Mouse (Mus musculus) midbrain, postnatal 0 days (tissue): ENCODE measurements around the gene Fam122c. TPM values are rescaled to one million over a fixed set of nuclear protein-coding genes. Genes with fewer than 3 reads are reported as not detected.

Source experiments
- ATAC-seq: fragments of 200-750 bp; cut with Nextera tagmentation; 2 replicates; pipeline ENCODE4 v1.8.0; 2017; ENCODE audit warnings: moderate number of reproducible peaks, mild to moderate bottlenecking, moderate TSS enrichment, moderate library complexity; ENCODE audit not compliant: low FRiP score
- DNase-seq: peaks from one replicate; pipeline ENCODE4 v3.0.0-alpha.2; 2015; ENCODE audit warnings: low spot score
- H3K27ac ChIP-seq: fragments of 300-500 bp; sonication (generic); 2 replicates; pipeline ENCODE4 v1.5.1; 2014; ENCODE audit warnings: low read depth, mild to moderate bottlenecking, low read length, mixed read lengths
- H3K27me3 ChIP-seq: fragments of 300-500 bp; sonication (generic); 2 replicates; pipeline ENCODE4 v1.6.1; 2014; ENCODE audit warnings: low read length, control low read depth, mixed read lengths; ENCODE audit not compliant: insufficient read depth
- H3K36me3 ChIP-seq: fragments of 300-500 bp; sonication (generic); 2 replicates; pipeline ENCODE4 v1.6.1; 2014; ENCODE audit warnings: low read length, control low read depth, mixed read lengths; ENCODE audit not compliant: insufficient read depth
- H3K4me1 ChIP-seq: fragments of 300-500 bp; sonication (generic); 2 replicates; pipeline ENCODE4 v1.6.1; 2014; ENCODE audit warnings: mild to moderate bottlenecking, control low read depth, antibody characterized with exemption, low read length, mixed read lengths; ENCODE audit not compliant: insufficient read depth
- H3K4me2 ChIP-seq: fragments of 300-500 bp; sonication (generic); 2 replicates; pipeline ENCODE4 v1.6.1; 2014; ENCODE audit warnings: low read depth, mild to moderate bottlenecking, low read length, mixed read lengths; ENCODE audit not compliant: poor library complexity, severe bottlenecking
- H3K4me3 ChIP-seq: fragments of 300-500 bp; sonication (generic); 2 replicates; pipeline ENCODE4 v1.5.1; 2014; ENCODE audit warnings: low read depth, mild to moderate bottlenecking, low read length, moderate library complexity
- H3K9ac ChIP-seq: fragments of 300-500 bp; sonication (generic); replicated peaks from 2 replicates; pipeline ENCODE4 v1.6.1; 2014; ENCODE audit warnings: mild to moderate bottlenecking, low read length, moderate library complexity, mixed read lengths; ENCODE audit not compliant: poor library complexity, severe bottlenecking
- H3K9me3 ChIP-seq: fragments of 300-500 bp; sonication (generic); 2 replicates; pipeline ENCODE4 v1.6.1; 2016; ENCODE audit warnings: low read length, control low read depth
- CTCF ChIP-seq: IDR thresholded peaks from 2 replicates; pipeline ENCODE4 v1.5.1; 2016; ENCODE audit warnings: antibody characterized with exemption, mild to moderate bottlenecking
- WGBS: fragments of 180-500 bp; shearing (Covaris S2); extraction: QIAGEN DNeasy Blood & Tissue Kit; methylation state at CpG from one replicate; pipeline ENCODE4 v1.1.7; 2014; 5-methylcytosine and 5-hydroxymethylcytosine counted together
- polyA plus RNA-seq: library from polyadenylated mRNA; unstranded; fragments of >200 nt; fragmentation: Nextera tagmentation; extraction: Ambion mirVana; gene quantifications from 2 replicates; pipeline ENCODE4 v1.2.1, GENCODE M21; 2015
- total RNA-seq: library from RNA; depleted of rRNA; stranded (reverse); fragments of >200 nt; gene quantifications from 2 replicates; pipeline ENCODE4 v1.2.3, GENCODE M21; 2014; rRNA removed

The Fam122c gene
- total and polyA plus RNA-seq, 2 experiments from 2014 or later, result not detected

DNA sequence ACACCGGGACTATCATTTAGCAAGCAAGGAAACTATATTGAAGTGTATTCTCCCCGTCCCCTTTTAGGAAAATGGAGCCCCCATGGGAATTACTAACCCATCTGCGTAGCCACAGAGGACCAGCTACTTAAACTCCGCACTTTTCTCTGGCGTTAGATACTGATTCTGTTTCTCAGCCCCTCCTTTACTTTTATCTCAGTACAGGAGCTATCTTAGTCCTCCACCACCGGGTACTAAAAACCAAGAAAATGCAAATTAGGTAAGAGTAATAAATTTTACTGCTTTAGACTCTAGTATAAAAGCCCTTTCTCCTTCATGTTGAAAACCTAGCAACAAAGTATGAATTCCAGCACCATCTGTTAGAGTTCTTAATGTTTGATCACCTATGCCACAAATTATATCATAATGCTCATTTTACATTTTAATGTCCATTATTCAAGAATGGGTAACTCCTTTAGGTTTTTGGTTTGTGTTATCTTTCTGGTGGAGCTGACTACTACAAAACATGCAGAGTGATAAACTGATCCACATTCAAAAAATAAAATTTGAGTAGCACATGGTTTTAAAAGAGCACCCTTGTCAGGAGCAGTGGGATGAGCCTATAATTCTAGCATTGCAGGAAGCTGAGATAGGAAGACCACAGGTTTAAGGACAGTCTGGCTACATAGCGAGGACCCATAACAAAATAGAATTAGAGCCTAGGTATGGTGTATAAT lies 91.6 kb downstream of the Fam122c start:
- 80% methylated on average over 7 of the region's 7 CpGs for WGBS
- Histone ChIP-seq H3K27me3 (no peaks in the 10 kb centered on the region), H3K4me1 (no peaks in the 10 kb centered on the region), H3K9me3 (no peaks in the 10 kb centered on the region), H3K36me3 (no peaks in the 10 kb centered on the region), H3K27ac (no peak overlapping the region), H3K4me3 (no peak overlapping the region), H3K4me2 (no peak overlapping the region), H3K9ac (no peak overlapping the region)
- TF ChIP-seq CTCF, result no peak
- ATAC-seq (no peak), DNase-seq (no peak)

- 21% methylated on average over 25 of the region's 25 CpGs for WGBS
- no peak for TF ChIP-seq CTCF
- ATAC-seq (peak; percentile 84), DNase-seq (peak; percentile 14)
- no peaks in the 10 kb centered on the region for H3K4me1 ChIP-seq
- H3K4me3 ChIP-seq, result peak overlapping the region; percentile 52
- H3K27me3 ChIP-seq, result no peaks in the 10 kb centered on the region
- no peaks in the 10 kb centered on the region for H3K36me3 ChIP-seq
- H3K9ac ChIP-seq, result peak overlapping the region; percentile 67
- H3K9me3 ChIP-seq, result no peaks in the 10 kb centered on the region
- peak overlapping the region; percentile 63 for H3K4me2 ChIP-seq
- H3K27ac ChIP-seq, result peak overlapping the region; percentile 66
Observed at GRCm38 (mm10) chrX:53369534-53370365, 96.5 kb downstream of the Fam122c start.

DNA sequence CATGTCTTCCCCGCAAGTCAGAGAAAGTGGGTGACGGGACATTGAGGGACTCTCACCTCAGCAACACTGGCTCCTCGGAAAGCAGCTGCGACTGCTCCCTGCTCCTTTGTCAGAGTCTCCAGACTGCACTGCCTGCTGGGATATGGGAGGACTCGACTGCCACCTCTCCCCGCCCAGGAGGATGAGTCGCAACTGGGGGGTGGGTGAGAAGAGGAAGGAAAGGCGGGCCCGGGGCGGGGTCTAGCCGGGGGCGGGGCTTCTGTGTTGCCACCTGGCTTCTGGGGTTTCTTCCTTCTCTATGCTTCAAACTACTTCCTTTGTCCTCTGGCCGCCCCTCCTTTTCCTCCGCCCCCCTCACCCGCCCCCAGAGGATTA lies 97.1 kb downstream of the Fam122c start, which contains the start of gene Mospd1:
Mospd1 (minus strand) TSS at position 137 of the 375 bp plus-strand sequence.
- Histone ChIP-seq H3K9ac (peak within 1 kb of the TSS; percentile 67), H3K27ac (peak within 1 kb of the TSS; percentile 66), H3K9me3 (no peaks in the 10 kb centered on the region), H3K4me2 (peak within 1 kb of the TSS; percentile 63), H3K36me3 (no peaks in the 10 kb centered on the region), H3K4me1 (no peaks in the 10 kb centered on the region), H3K4me3 (peak within 1 kb of the TSS; percentile 52), H3K27me3 (no peaks in the 10 kb centered on the region)
- DNase-seq, result peak; percentile 85
- TF ChIP-seq CTCF, result no peak; the same call in 1 of the 2 replicates
- WGBS, result 16% methylated on average over 10 of the region's 15 CpGs
- peak; percentile 96 for ATAC-seq

Other genes starting within 250 kb of the Fam122c start
- not detected in 2 replicates for gene Plac1, start 33.3 kb upstream of the Fam122c start, total RNA-seq
- 0.25 and 0.38 TPM in 2 replicates for gene Plac1, start 33.3 kb upstream of the Fam122c start, polyA plus RNA-seq
- gene Fam122b, start 3.6 kb upstream of the Fam122c start, total RNA-seq, result 1.1 and 3.8 TPM in 2 replicates
- 2.0 and 3.0 TPM in 2 replicates for gene Fam122b, start 3.6 kb upstream of the Fam122c start, polyA plus RNA-seq
- gene Mospd1, start 97.1 kb downstream of the Fam122c start, total RNA-seq, result 16.4 and 26.7 TPM in 2 replicates
- 29.5 and 30.4 TPM in 2 replicates for gene Mospd1, start 97.1 kb downstream of the Fam122c start, polyA plus RNA-seq
- gene Etd, start 161.5 kb downstream of the Fam122c start, total RNA-seq, result not detected in 2 replicates
- gene Etd, start 161.5 kb downstream of the Fam122c start, polyA plus RNA-seq, result not detected in 2 replicates